Comparison of ENCODE assay signal across 16 mouse cellular contexts in genomic region chr4:89313461-89313860, GRCm38 (mm10). TPM values are rescaled to one million over a fixed set of nuclear protein-coding genes. Genes with fewer than 3 reads are reported as not detected.
DNase-seq lines count a peak whose midpoint lies in the region; ATAC-seq and TF ChIP-seq lines count a peak whose summit lies in the region.
"Had no signal": no experiment of that assay in that cellular context is flagged by ENCODE, and none has a peak within 500 bp of the region (broad histone marks: within the 10 kb centered on the region; RNA-seq: fewer than 3 reads in every experiment).

No protein-coding gene starts in this region.

- no peaks in the 10 kb centered on the region for H3K36me3 ChIP-seq in kidney, adult 2 months (ENCODE audit: control insufficient read depth, insufficient read depth, low read length)
- H3K36me3 ChIP-seq: limb, embryonic 15.5 days had no signal

- TF ChIP-seq POLR2A in kidney, adult 2 months (IDR thresholded peaks at IDR 0.05; ENCODE audit: low read depth, low read length): no peak

- H3K27ac ChIP-seq in kidney, adult 2 months (ENCODE audit: insufficient read depth, low read depth, low read length): no peak overlapping the region
- H3K27ac ChIP-seq: heart, adult 2 months; limb, embryonic 15.5 days had no signal

- DNase-seq in adrenal gland, postnatal 36 days: peak; percentile 20 to 40
- no peak for DNase-seq in adrenal gland, adult 2 months
- peak; percentile 82 to 83 for DNase-seq in kidney, postnatal 4 days
- DNase-seq in kidney, adult 2 months: no peak
- peak; percentile 15 for DNase-seq in urinary bladder, postnatal 14 days (ENCODE audit: low spot score)
- no peak for DNase-seq in urinary bladder, postnatal 10 days (ENCODE audit: low spot score)
- DNase-seq in layer of hippocampus, adult 9-11 months: no peak
- DNase-seq: cerebellum, adult 11-12 months; forebrain, postnatal 0 days; heart, adult 2 months; heart, postnatal 36 days; right cerebral cortex, adult 18-20 months; thymus, adult 18-20 months had no signal

- ATAC-seq in CD4-positive, CD25-positive, alpha-beta regulatory T cell, adult 4 months: no peak
- ATAC-seq: forebrain, postnatal 0 days had no signal

- no peak overlapping the region for H3K4me3 ChIP-seq in kidney, adult 2 months (ENCODE audit: insufficient read depth, low read depth, low read length)
- H3K4me3 ChIP-seq: heart, adult 2 months; limb, embryonic 15.5 days had no signal

- H3K27me3 ChIP-seq in kidney, adult 2 months (replicated peaks; ENCODE audit: control insufficient read depth, insufficient read depth, low read length): no peaks in the 10 kb centered on the region; the same call in none of the 2 replicates

- TF ChIP-seq CTCF in kidney, adult 2 months (conservative IDR thresholded peaks at IDR 0.05; ENCODE audit: insufficient read depth, insufficient read length, low read depth, low read length): no peak

- WGBS in kidney, adult 2 months: 32% methylated on average over 13 of the region's 13 CpGs

- H3K4me1 ChIP-seq in kidney, adult 2 months (ENCODE audit: control insufficient read depth, insufficient read depth, low read length): no peaks in the 10 kb centered on the region

RNA-seq across cellular contexts. Expression of gene Cdkn2b, which starts 2.6 kb away (rescaled TPM):
- 10 to 100 TPM in 1 of 2 experiments, 1 to 10 TPM in 1; 4.8 to 10.3 TPM for total RNA-seq in adrenal gland, postnatal 36 days (2021)
- 10 to 100 TPM in 1 of 2 experiments, 1 to 10 TPM in 1; 6.8 to 10.3 TPM for total RNA-seq in adrenal gland, adult 2 months (2021)
- polyA plus RNA-seq in adrenal gland, adult 2 months (2012; rRNA removed): 13.6 and 20.7 TPM in 2 replicates
- 5.1 and 7.2 TPM in 2 replicates for polyA plus RNA-seq in kidney, adult 2 months (2012; rRNA removed)
- under 1 TPM in 1 of 2 experiments, not detected in 1; 0.76 TPM for polyA plus RNA-seq in CD4-positive, CD25-positive, alpha-beta regulatory T cell, adult 4 months (2017; shearing (Covaris generic))

RNA-seq across cellular contexts. Expression of gene Cdkn2a, which starts 19.0 kb away (rescaled TPM):
- 1 to 10 TPM; 2.6 TPM for total RNA-seq in adrenal gland, postnatal 36 days (2021)
- 1 to 10 TPM; 2.1 to 3.4 TPM for total RNA-seq in adrenal gland, adult 2 months (2021)
- polyA plus RNA-seq in adrenal gland, adult 2 months (2012; rRNA removed): 9.4 and 10.3 TPM in 2 replicates
- 0.15 and 0.39 TPM in 2 replicates for polyA plus RNA-seq in kidney, adult 2 months (2012; rRNA removed)
- polyA plus RNA-seq in CD4-positive, CD25-positive, alpha-beta regulatory T cell, adult 4 months (2017; shearing (Covaris generic)): not detected
- total RNA-seq: forebrain, postnatal 0 days; heart, adult 2 months; heart, postnatal 36 days had no signal
- polyA plus RNA-seq: forebrain, postnatal 0 days; kidney, embryonic 14.5 days; limb, embryonic 15.5 days had no signal

Comparison
In these comparisons a context has a peak if more than half of its experiments do, and no peak if none do; other contexts are left out.
1. DNase-seq: peak in adrenal gland, postnatal 36 days (2 of 2), kidney, postnatal 4 days (2 of 2) and urinary bladder, postnatal 14 days (single experiment); none in adrenal gland, adult 2 months (single experiment), kidney, adult 2 months (single experiment), urinary bladder, postnatal 10 days (single experiment) and layer of hippocampus, adult 9-11 months (single experiment).